Mouse (Mus musculus) bone marrow, adult 2 months (tissue): ENCODE measurements around the gene Zbtb7a. TPM values are rescaled to one million over a fixed set of nuclear protein-coding genes. Genes with fewer than 3 reads are reported as not detected.

Source experiments
- H3K27ac ChIP-seq: fragments of 200-500 bp; 2 replicates; pipeline ENCODE4 v1.5.1; 2012; ENCODE audit warnings: low read depth, mild to moderate bottlenecking, control low read depth, inconsistent platforms, low read length; ENCODE audit not compliant: control insufficient read depth, poor library complexity, insufficient read depth
- H3K4me1 ChIP-seq: fragments of 200-500 bp; 2 replicates; pipeline ENCODE4 v1.6.1; 2011; ENCODE audit warnings: low read length; ENCODE audit not compliant: control insufficient read depth, insufficient read depth
- H3K4me3 ChIP-seq: fragments of 200-500 bp; replicated peaks from 2 replicates; pipeline ENCODE3; 2011; ENCODE audit warnings: mild to moderate bottlenecking, low read depth, low read length, control low read depth; ENCODE audit not compliant: control insufficient read depth
- CTCF ChIP-seq: fragments of 200-500 bp; IDR thresholded peaks from 2 replicates; pipeline ENCODE4 v1.5.1; 2011; ENCODE audit warnings: low read length, control low read depth; ENCODE audit not compliant: control insufficient read depth, insufficient read depth
- POLR2A ChIP-seq: fragments of 200-500 bp; IDR thresholded peaks from 2 replicates; pipeline ENCODE4 v1.6.1; 2011; ENCODE audit warnings: low read depth, mild to moderate bottlenecking, control low read depth, low read length, borderline replicate concordance; ENCODE audit not compliant: control insufficient read depth
- WGBS: fragments of 180-500 bp; shearing (Covaris S2); methylation state at CpG from one replicate; pipeline ENCODE4 v1.1.7; 2018; 5-methylcytosine and 5-hydroxymethylcytosine counted together
- polyA plus RNA-seq: library from polyadenylated mRNA; stranded (reverse); fragments of >200 nt; gene quantifications from 2 replicates; pipeline ENCODE4 v1.2.4, GENCODE M21; 2011; ENCODE audit warnings: low replicate concordance; ENCODE audit not compliant: missing spikeins, insufficient read depth, insufficient read length

Zbtb7a gene
- polyA plus RNA-seq, 1 experiment: 28.2 TPM

- TF ChIP-seq POLR2A: no peak
- 76% methylated on average over 20 of the region's 20 CpGs for WGBS
- no peaks in the 10 kb centered on the region for H3K4me1 ChIP-seq
- H3K27ac ChIP-seq: no peak overlapping the region
- no peak overlapping the region for H3K4me3 ChIP-seq
Observed at GRCm38 (mm10) chr10:81200605-81201287, 65.7 kb downstream of the Zbtb7a start.

- no peak within 1 kb of the TSS for H3K27ac ChIP-seq
- H3K4me1 ChIP-seq: no peaks in the 10 kb centered on the region
- no peak within 1 kb of the TSS for H3K4me3 ChIP-seq
- TF ChIP-seq CTCF (no peak), POLR2A (no peak)
- 76% methylated on average over 13 of the region's 13 CpGs for WGBS
Observed at GRCm38 (mm10) chr10:81201807-81202758, 67.1 kb downstream of the Zbtb7a start, which contains the start of gene Nmrk2. Nmrk2 (minus strand) TSS chr10:81202051.

Other genes starting within 250 kb of the Zbtb7a start
- gene Timm13, start 234.3 kb upstream of the Zbtb7a start, polyA plus RNA-seq: 78.1 and 118 TPM in 2 replicates
- 10.7 and 29.8 TPM in 2 replicates for gene Lmnb2, start 217.0 kb upstream of the Zbtb7a start, polyA plus RNA-seq
- gene Gadd45b, start 205.1 kb upstream of the Zbtb7a start, polyA plus RNA-seq: 6.3 and 17.9 TPM in 2 replicates
- gene Gng7, start 120.3 kb upstream of the Zbtb7a start, polyA plus RNA-seq: not detected in 2 replicates
- not detected in 2 replicates for gene Diras1, start 109.6 kb upstream of the Zbtb7a start, polyA plus RNA-seq
- gene Slc39a3, start 97.8 kb upstream of the Zbtb7a start, polyA plus RNA-seq: 3.7 and 3.9 TPM in 2 replicates
- gene Sgta, start 75.0 kb upstream of the Zbtb7a start, polyA plus RNA-seq: 26.2 and 52.3 TPM in 2 replicates
- 10.3 and 16.7 TPM in 2 replicates for gene Thop1, start 65.2 kb upstream of the Zbtb7a start, polyA plus RNA-seq
- gene Creb3l3, start 36.3 kb upstream of the Zbtb7a start, polyA plus RNA-seq: 0.87 TPM in 1 of 2 replicates, not detected in the other
- 57.6 and 108 TPM in 2 replicates for gene Map2k2, start 29.3 kb upstream of the Zbtb7a start, polyA plus RNA-seq
- gene Pias4, start 32.7 kb downstream of the Zbtb7a start, polyA plus RNA-seq: 11.1 and 29.0 TPM in 2 replicates
- 347 and 468 TPM in 2 replicates for gene Eef2, start 41.4 kb downstream of the Zbtb7a start, polyA plus RNA-seq
- 7.2 and 23.2 TPM in 2 replicates for gene Dapk3, start 47.8 kb downstream of the Zbtb7a start, polyA plus RNA-seq
- not detected in 2 replicates for gene 4930442H23Rik, start 48.6 kb downstream of the Zbtb7a start, polyA plus RNA-seq
- not detected in 2 replicates for gene Nmrk2, start 66.8 kb downstream of the Zbtb7a start, polyA plus RNA-seq
- not detected in 2 replicates for gene Atcay, start 95.6 kb downstream of the Zbtb7a start, polyA plus RNA-seq
- gene Zfr2, start 97.9 kb downstream of the Zbtb7a start, polyA plus RNA-seq: 0.32 and 2.5 TPM in 2 replicates
- 11.9 and 18.9 TPM in 2 replicates for gene Matk, start 117.7 kb downstream of the Zbtb7a start, polyA plus RNA-seq
- 34.4 and 75.4 TPM in 2 replicates for gene Mrpl54, start 131.7 kb downstream of the Zbtb7a start, polyA plus RNA-seq
- gene Apba3, start 131.7 kb downstream of the Zbtb7a start, polyA plus RNA-seq: 14.6 and 32.8 TPM in 2 replicates
- 3.0 and 3.4 TPM in 2 replicates for gene Tjp3, start 156.4 kb downstream of the Zbtb7a start, polyA plus RNA-seq
- 31.2 and 62.2 TPM in 2 replicates for gene Pip5k1c, start 157.7 kb downstream of the Zbtb7a start, polyA plus RNA-seq
- 24.0 and 36.6 TPM in 2 replicates for gene Cactin, start 185.9 kb downstream of the Zbtb7a start, polyA plus RNA-seq
- 3.3 and 7.9 TPM in 2 replicates for gene Tbxa2r, start 193.5 kb downstream of the Zbtb7a start, polyA plus RNA-seq
- gene Gipc3, start 208.0 kb downstream of the Zbtb7a start, polyA plus RNA-seq: not detected in 2 replicates
- 56.9 and 60.7 TPM in 2 replicates for gene Hmg20b, start 215.3 kb downstream of the Zbtb7a start, polyA plus RNA-seq
- 11.0 and 14.3 TPM in 2 replicates for gene Mfsd12, start 222.3 kb downstream of the Zbtb7a start, polyA plus RNA-seq
- gene 4930404N11Rik, start 230.6 kb downstream of the Zbtb7a start, polyA plus RNA-seq: 4.5 and 12.3 TPM in 2 replicates
- gene Fzr1, start 243.3 kb downstream of the Zbtb7a start, polyA plus RNA-seq: 126 and 131 TPM in 2 replicates
- gene Dohh, start 249.2 kb downstream of the Zbtb7a start, polyA plus RNA-seq: 14.6 and 23.0 TPM in 2 replicates
- 3.4 and 4.3 TPM in 2 replicates for gene Gm48551, start 249.2 kb downstream of the Zbtb7a start, polyA plus RNA-seq